Mouse (Mus musculus) cerebellum, adult 2 months (tissue): ENCODE data around the gene Tshr. TPM values are rescaled to one million over a fixed set of nuclear protein-coding genes. Genes with fewer than 3 reads are reported as not detected.
A peak's percentile ranks its signal among the peaks of the same experiment; 100 is the strongest.

Experiments
- DNase-seq, 2 experiments: peaks; one replicate each; pipeline ENCODE4 v3.0.0; 2021
- H3K27ac ChIP-seq: fragments of 200-500 bp; 2 replicates; pipeline ENCODE4 v1.5.1; 2012; ENCODE audit warnings: low read length, control low read depth, inconsistent platforms; ENCODE audit not compliant: insufficient read depth
- H3K27me3 ChIP-seq: fragments of 200-500 bp; 2 replicates; pipeline ENCODE4 v1.6.1; 2012; ENCODE audit warnings: inconsistent platforms, mild to moderate bottlenecking, low read length, moderate library complexity; ENCODE audit not compliant: control insufficient read depth, insufficient read depth
- H3K4me1 ChIP-seq: fragments of 200-500 bp; 2 replicates; pipeline ENCODE4 v1.6.1; 2011; ENCODE audit warnings: low read length; ENCODE audit not compliant: control insufficient read depth, insufficient read depth
- H3K4me3 ChIP-seq: fragments of 200-500 bp; replicated peaks from 2 replicates; pipeline ENCODE3; 2011; ENCODE audit warnings: mild to moderate bottlenecking, low read depth, low read length, control low read depth; ENCODE audit not compliant: insufficient read depth
- CTCF ChIP-seq: fragments of 200-500 bp; IDR thresholded peaks from 2 replicates; pipeline ENCODE4 v1.5.1; 2011; ENCODE audit warnings: low read depth, mild to moderate bottlenecking, control low read depth, low read length, moderate library complexity, borderline replicate concordance; ENCODE audit not compliant: insufficient read depth
- POLR2A ChIP-seq: fragments of 200-500 bp; IDR thresholded peaks from 2 replicates; pipeline ENCODE4 v1.6.1; 2011; ENCODE audit warnings: low read length, control low read depth, borderline replicate concordance; ENCODE audit not compliant: insufficient read depth
- WGBS: fragments of 180-500 bp; shearing (Covaris S2); methylation state at CpG from one replicate; pipeline ENCODE4 v1.1.7; 2018; 5-methylcytosine and 5-hydroxymethylcytosine counted together
- polyA plus RNA-seq: library from polyadenylated mRNA; depleted of rRNA; stranded (reverse); fragments of >200 nt; gene quantifications from 2 replicates; pipeline ENCODE4 v1.2.3, GENCODE M21; 2012

The Tshr gene
- polyA plus RNA-seq, 1 experiment: 0.08 TPM

DNA sequence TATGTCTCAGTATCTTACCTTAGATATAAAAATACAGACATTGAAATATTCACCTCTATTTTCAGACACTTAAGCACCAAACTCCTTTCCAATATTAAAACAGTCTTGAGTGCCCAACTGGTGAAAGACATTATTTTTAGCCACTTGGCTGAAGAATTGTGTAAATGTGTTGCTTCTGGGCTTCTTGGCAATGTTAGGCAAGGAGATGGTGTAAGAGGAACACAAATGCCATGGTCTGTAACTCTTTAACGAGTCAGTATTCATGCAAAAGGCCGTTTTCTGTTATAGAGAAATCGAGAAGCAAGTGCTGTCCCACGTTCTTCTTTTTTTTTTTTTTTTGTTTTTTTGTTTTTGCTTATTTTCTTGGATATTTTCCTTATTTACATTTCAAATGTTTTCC is 25.9 kb downstream of the Tshr start:
- Histone ChIP-seq H3K27me3 (no peaks in the 10 kb centered on the region), H3K4me3 (no peak overlapping the region), H3K27ac (no peak overlapping the region), H3K4me1 (no peaks in the 10 kb centered on the region)
- DNase-seq: no peak
- WGBS: 88% methylated on average over 4 of the region's 4 CpGs
- TF ChIP-seq CTCF (no peak), POLR2A (no peak)

DNA sequence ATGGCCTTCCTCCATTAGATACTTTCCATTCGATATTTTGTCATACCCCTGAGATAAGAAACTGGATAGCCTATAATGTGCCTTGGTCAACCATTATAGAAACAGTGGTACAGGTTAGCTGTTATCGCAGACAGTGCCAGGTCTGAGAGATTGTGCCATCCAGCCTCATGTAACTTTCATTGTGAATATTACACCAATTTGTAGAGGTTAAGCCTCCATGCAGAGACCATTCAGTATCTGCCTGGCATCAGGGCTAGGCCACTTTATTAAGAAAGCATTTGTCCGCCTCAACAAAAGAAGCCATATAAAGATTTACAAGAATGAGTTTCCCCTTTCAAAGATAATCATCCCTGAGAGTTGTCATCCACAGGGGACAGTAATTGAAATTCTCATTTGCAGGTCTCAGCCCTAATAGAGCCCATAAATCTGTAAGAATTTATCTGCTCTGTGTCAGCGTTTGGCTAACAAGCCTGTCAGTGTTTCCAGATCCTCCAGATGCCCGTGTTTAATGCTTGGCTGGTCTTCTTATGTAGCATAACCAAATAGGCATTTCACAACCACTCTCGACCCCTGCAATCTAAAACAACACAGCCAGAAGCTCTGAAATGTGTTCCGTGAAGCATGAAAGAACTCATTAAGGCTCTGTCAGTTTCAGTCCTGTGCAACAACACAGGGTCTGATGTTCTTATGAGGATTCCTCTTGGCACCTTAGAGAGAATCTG is 28.3 kb downstream of the Tshr start:
- 26% methylated on average over 7 of the region's 7 CpGs for WGBS
- no peak overlapping the region for H3K27ac ChIP-seq
- H3K27me3 ChIP-seq: no peaks in the 10 kb centered on the region; the same call in 1 of the 2 replicates

DNA sequence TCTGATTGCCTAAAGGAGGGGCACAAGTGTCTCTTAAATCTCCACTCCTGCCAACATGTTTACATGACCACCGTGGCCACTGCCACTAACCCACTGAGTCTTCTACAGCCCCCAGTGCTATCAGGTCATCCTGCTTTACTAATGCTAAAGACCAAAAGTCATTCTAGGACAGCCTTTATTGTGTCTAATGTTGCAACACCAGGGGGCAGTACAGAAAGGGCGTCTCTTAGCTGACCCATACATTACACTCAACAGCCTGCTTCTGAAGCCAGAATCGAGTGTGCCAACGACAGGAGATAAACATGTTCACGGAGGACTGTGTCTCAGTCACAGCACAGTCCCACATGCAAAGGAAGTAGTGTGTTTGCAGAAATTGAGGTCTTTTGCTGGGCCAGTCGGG is 30.7 kb downstream of the Tshr start:
- no peak for TF ChIP-seq POLR2A
- TF ChIP-seq CTCF: no peak
- H3K27ac ChIP-seq: no peak overlapping the region
- no peak for DNase-seq
- no peak overlapping the region for H3K4me3 ChIP-seq
- H3K4me1 ChIP-seq: no peaks in the 10 kb centered on the region
- H3K27me3 ChIP-seq: no peaks in the 10 kb centered on the region; the same call in 1 of the 2 replicates
- 48% methylated on average over 6 of the region's 6 CpGs for WGBS

More for the DNA sequence above, 28.3 kb downstream of the Tshr start:
- TF ChIP-seq POLR2A (no peak), CTCF (no peak)
- DNase-seq: no peak
- Histone ChIP-seq H3K4me1 (no peaks in the 10 kb centered on the region), H3K4me3 (no peak overlapping the region)

DNA sequence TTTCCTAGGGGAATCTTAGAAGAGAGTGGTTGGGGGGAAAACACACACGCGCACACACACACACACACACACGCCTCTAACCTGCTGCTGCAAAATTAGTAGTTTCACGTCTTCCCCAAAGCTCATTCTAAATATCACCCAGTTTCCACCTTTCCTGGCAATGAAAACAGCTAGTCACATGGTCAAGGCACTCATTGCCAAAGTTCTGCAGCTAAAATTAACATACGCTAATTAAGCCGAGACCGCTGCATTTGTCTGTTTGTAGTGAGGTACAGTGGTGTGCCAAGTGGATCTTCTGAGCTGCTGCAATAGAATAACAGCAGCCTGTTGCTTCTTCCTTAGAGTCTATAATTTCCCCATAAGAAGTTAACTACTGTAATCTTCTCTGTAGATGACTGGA is 32.5 kb downstream of the Tshr start:
- H3K27me3 ChIP-seq: no peaks in the 10 kb centered on the region; the same call in 1 of the 2 replicates
- WGBS: 35% methylated on average over 7 of the region's 7 CpGs
- H3K4me3 ChIP-seq: no peak overlapping the region
- H3K4me1 ChIP-seq: no peaks in the 10 kb centered on the region
- H3K27ac ChIP-seq: no peak overlapping the region
- no peak for DNase-seq
- TF ChIP-seq CTCF: no peak
- TF ChIP-seq POLR2A: no peak

DNA sequence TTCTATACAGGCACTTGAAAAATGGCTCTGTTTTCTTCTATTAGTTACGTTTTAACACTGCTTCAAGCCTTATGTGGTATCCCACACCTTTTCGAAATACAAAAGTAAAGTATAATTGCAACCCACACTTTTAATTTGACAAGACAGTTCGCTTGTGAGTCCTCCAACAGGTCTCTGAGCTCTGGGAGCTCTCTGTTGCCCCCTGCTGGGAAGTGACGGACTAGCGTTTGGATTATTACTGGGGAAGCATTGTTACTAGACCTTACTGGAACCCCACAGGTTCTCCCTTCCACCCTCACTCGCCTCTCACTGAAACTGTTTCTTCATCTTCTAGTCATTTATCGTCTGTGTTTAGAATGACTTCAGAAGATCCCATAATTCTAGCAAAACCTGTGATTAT is 34.4 kb downstream of the Tshr start:
- H3K27ac ChIP-seq: no peak overlapping the region
- WGBS: 51% methylated on average over 7 of the region's 7 CpGs
- no peak overlapping the region for H3K4me3 ChIP-seq
- TF ChIP-seq CTCF (peak; percentile 55; the same call in 1 of the 2 replicates), POLR2A (no peak)
- no peaks in the 10 kb centered on the region; the same call in 1 of the 2 replicates for H3K27me3 ChIP-seq
- no peaks in the 10 kb centered on the region for H3K4me1 ChIP-seq
- DNase-seq: peak; percentile 30 to 34

DNA sequence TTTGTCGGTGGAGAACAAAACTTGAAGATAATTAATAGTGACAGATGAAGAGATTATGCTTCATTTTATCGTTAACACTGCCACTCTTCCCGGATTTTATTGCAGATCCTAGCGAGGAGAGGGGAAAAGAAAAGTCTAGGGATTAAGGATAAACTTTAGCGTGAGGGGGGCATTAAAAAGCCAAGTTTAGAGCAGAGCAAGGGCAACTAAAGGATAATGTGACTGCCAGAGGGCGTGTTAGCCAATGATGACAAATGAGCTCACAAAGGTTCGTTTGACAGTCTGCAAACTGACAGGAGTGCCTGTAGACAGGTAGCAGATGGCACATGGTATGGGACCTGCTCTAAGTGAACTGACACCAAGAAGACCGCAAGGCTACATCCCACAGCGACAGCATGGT is 36.9 kb downstream of the Tshr start:
- DNase-seq: no peak
- Histone ChIP-seq H3K4me1 (no peaks in the 10 kb centered on the region), H3K27ac (no peak overlapping the region), H3K4me3 (no peak overlapping the region), H3K27me3 (no peaks in the 10 kb centered on the region; the same call in 1 of the 2 replicates)
- TF ChIP-seq CTCF: no peak
- TF ChIP-seq POLR2A: no peak
- WGBS: 33% methylated on average over 9 of the region's 9 CpGs

DNA sequence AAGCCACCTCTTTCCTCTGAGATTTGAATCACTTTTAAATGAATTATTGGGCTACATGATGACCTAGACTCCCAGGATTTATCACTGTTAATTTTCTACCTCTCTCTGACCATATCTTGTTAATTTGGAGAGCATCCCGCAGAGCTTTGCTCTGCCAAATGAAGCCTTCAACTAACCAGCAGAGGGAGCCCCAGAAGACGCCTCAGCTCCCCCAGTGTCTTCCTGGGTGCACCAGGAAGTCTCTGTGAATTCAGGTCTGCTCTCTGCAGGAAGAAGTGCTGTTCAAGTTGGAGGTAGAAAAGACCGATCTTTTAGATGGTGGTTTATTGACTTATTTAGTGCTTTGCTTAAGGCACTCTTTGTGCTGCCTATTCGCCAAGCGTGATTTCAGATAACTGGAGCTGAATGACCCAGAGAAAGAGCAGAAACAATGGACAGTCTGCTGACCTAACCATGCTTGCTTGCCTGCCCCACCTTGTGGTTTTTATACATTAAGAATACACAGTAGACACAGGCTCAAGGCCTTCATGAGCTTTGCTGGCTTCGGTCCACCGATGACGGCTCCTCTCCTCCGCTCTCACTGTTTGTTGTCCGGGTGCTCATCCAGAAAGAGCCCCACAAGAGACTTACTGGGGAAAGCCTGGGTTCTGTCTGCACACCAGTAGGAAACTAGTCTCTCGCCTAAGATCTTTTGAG is 38.9 kb downstream of the Tshr start:
- H3K4me3 ChIP-seq: no peak overlapping the region
- TF ChIP-seq POLR2A: no peak
- peak; percentile 37; the same call in 1 of the 2 replicates for TF ChIP-seq CTCF
- H3K27ac ChIP-seq: no peak overlapping the region
- no peaks in the 10 kb centered on the region; the same call in 1 of the 2 replicates for H3K27me3 ChIP-seq
- 52% methylated on average over 11 of the region's 11 CpGs for WGBS
- peak; percentile 7 to 12 for DNase-seq
- no peaks in the 10 kb centered on the region for H3K4me1 ChIP-seq

DNA sequence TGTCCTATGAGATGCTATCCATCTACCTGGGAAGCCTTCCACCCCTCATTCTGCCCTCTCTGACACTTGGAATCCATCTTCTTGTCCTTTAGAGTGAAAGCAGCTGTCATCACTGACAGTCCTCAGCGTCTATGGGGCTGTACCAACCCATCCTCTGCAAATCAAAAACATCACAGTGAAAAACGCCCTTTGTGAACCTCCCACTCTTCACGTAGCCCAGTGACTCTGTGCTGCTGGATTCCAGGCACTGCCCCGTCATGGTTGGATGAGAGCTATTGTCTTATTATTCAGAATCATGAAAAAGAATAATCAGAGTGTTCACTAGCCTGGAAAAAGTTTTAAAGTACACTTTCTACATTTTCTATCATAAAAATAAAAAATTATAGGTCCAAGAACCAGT is 42.1 kb downstream of the Tshr start:
- no peaks in the 10 kb centered on the region for H3K4me1 ChIP-seq
- TF ChIP-seq POLR2A: no peak
- TF ChIP-seq CTCF: no peak
- H3K4me3 ChIP-seq: no peak overlapping the region
- DNase-seq: no peak
- H3K27me3 ChIP-seq: no peaks in the 10 kb centered on the region
- H3K27ac ChIP-seq: no peak overlapping the region
- WGBS: 9% methylated on average over 4 of the region's 4 CpGs
